Mouse (Mus musculus) ES-Bruce4 (cell line): ENCODE data around the gene Sh3bgrl. TPM values are rescaled to one million over a fixed set of nuclear protein-coding genes. Genes with fewer than 3 reads are reported as not detected.

Experiments used
- H3K27ac ChIP-seq: 2 replicates; pipeline ENCODE4 v1.5.1; 2012; ENCODE audit warnings: low read length, inconsistent platforms; ENCODE audit not compliant: insufficient read depth
- H3K27me3 ChIP-seq: 2 replicates; pipeline ENCODE4 v1.6.1; 2012; ENCODE audit warnings: mild to moderate bottlenecking, low read length, inconsistent platforms; ENCODE audit not compliant: control insufficient read depth, poor library complexity, insufficient read depth, severe bottlenecking
- H3K36me3 ChIP-seq: 2 replicates; pipeline ENCODE4 v1.6.1; 2012; ENCODE audit warnings: inconsistent platforms, mild to moderate bottlenecking, low read length, moderate library complexity; ENCODE audit not compliant: control insufficient read depth, poor library complexity, insufficient read depth, severe bottlenecking
- H3K4me1 ChIP-seq: one replicate; pipeline ENCODE4 v1.8.1; 2011; ENCODE audit warnings: low read length; ENCODE audit not compliant: control insufficient read depth, insufficient read depth
- H3K4me3 ChIP-seq: 2 replicates; pipeline ENCODE4 v1.5.1; 2011; ENCODE audit warnings: low read depth, mild to moderate bottlenecking, low read length
- H3K9ac ChIP-seq: 2 replicates; pipeline ENCODE4 v1.6.1; 2012; ENCODE audit warnings: low read depth, mild to moderate bottlenecking, inconsistent platforms; ENCODE audit not compliant: poor library complexity, severe bottlenecking
- H3K9me3 ChIP-seq: replicated peaks from 2 replicates; pipeline ENCODE4 v1.6.1; 2012; ENCODE audit warnings: mild to moderate bottlenecking, low read length, inconsistent platforms; ENCODE audit not compliant: control insufficient read depth, poor library complexity, insufficient read depth, severe bottlenecking
- CTCF ChIP-seq: IDR thresholded peaks from one replicate; pipeline ENCODE4 v1.8.1; 2011; ENCODE audit warnings: low read depth, low read length
- EP300 ChIP-seq: IDR thresholded peaks from 2 replicates; pipeline ENCODE4 v1.6.1; 2011; ENCODE audit warnings: low read depth, low read length; ENCODE audit not compliant: insufficient read depth
- POLR2A ChIP-seq: IDR thresholded peaks from one replicate; pipeline ENCODE4 v1.8.1; 2011; ENCODE audit warnings: low read length; ENCODE audit not compliant: insufficient read depth
- polyA plus RNA-seq: library from polyadenylated mRNA; stranded (reverse); fragments of >200 nt; gene quantifications from 2 replicates; pipeline ENCODE4 v1.2.4, GENCODE M21; 2011; ENCODE audit warnings: low read depth; ENCODE audit not compliant: missing spikeins, insufficient read depth, insufficient read length

Gene Sh3bgrl
- polyA plus RNA-seq, 1 experiment = 33.6 TPM

- H3K9ac ChIP-seq = no peak overlapping the region
Measured at GRCm38 (mm10) chrX:109235383-109236036, 140.3 kb downstream of the Sh3bgrl start.

GRCm38 (mm10) chrX:109238163-109238562 is 143.0 kb downstream of the Sh3bgrl start:
- H3K27me3 ChIP-seq = no peaks in the 10 kb centered on the region
- no peak for TF ChIP-seq CTCF
- TF ChIP-seq POLR2A = no peak
- no peak for TF ChIP-seq EP300
- H3K27ac ChIP-seq = no peak overlapping the region
- H3K9ac ChIP-seq = no peak overlapping the region
- H3K9me3 ChIP-seq = no peaks in the 10 kb centered on the region
- H3K4me1 ChIP-seq = no peaks in the 10 kb centered on the region
- no peaks in the 10 kb centered on the region for H3K36me3 ChIP-seq
- H3K4me3 ChIP-seq = no peak overlapping the region

More at GRCm38 (mm10) chrX:109235383-109236036, 140.3 kb downstream of the Sh3bgrl start:
- Histone ChIP-seq H3K4me3 (no peak overlapping the region), H3K27ac (no peak overlapping the region), H3K36me3 (no peaks in the 10 kb centered on the region), H3K27me3 (no peaks in the 10 kb centered on the region), H3K9me3 (no peaks in the 10 kb centered on the region), H3K4me1 (no peaks in the 10 kb centered on the region)
- TF ChIP-seq CTCF (no peak), EP300 (no peak)

Other genes starting within 250 kb of the Sh3bgrl start
- 23.2 and 28.0 TPM in 2 replicates for gene Hmgn5, start 82.0 kb upstream of the Sh3bgrl start, polyA plus RNA-seq
- gene Gm6377, start 101.4 kb downstream of the Sh3bgrl start, polyA plus RNA-seq = not detected in 2 replicates